Comparison of ENCODE assay signal across 8 mouse cellular contexts in genomic region chr3:88832388-88832787, GRCm38 (mm10). TPM values are rescaled to one million over a fixed set of nuclear protein-coding genes. Genes with fewer than 3 reads are reported as not detected.
DNase-seq lines count a peak whose midpoint lies in the region; ATAC-seq and TF ChIP-seq lines count a peak whose summit lies in the region.
"Not testable (repeated sequence)": the region's sequence is repeated elsewhere in the genome, so short reads cannot be mapped to it uniquely, and the experiment has no call there.

No protein-coding gene starts in this region.

- H3K9ac ChIP-seq in embryonic facial prominence, embryonic 11.5 days (replicated peaks; ENCODE audit: low read length); intestine, embryonic 14.5 days (ENCODE audit: low read length): not testable (repeated sequence)

- not testable (repeated sequence) for TF ChIP-seq CTCF in thymus, adult 2 months (IDR thresholded peaks at IDR 0.05; ENCODE audit: borderline replicate concordance, control insufficient read depth, extremely low read depth, insufficient read depth, low read length, poor library complexity)

- peak; percentile 37; the same call in 1 of the 2 replicates for ATAC-seq in embryonic facial prominence, embryonic 11.5 days (replicated peaks; ENCODE audit: insufficient number of reproducible peaks, low FRiP score, low TSS enrichment, low read depth)
- peak; percentile 23; the same call in 1 of the 2 replicates for ATAC-seq in intestine, embryonic 14.5 days (replicated peaks; ENCODE audit: low FRiP score, low TSS enrichment, low read depth)

- peak; percentile 54 for DNase-seq in adrenal gland, postnatal 14 days
- DNase-seq in embryonic facial prominence, embryonic 11.5 days (ENCODE audit: low spot score) = peak; percentile 75
- peak; percentile 41 for DNase-seq in gonadal fat pad, adult 2 months (ENCODE audit: low read depth)
- DNase-seq in intestine, embryonic 14.5 days (ENCODE audit: low spot score) = peak; percentile 63
- DNase-seq in left cerebral cortex, adult 18-20 months (ENCODE audit: low spot score in 2 of 2) = peak; percentile 58 to 75
- DNase-seq in lung, postnatal 10 days = peak; percentile 67
- DNase-seq in ovary, postnatal 14 days (ENCODE audit: low spot score) = peak; percentile 18
- peak; percentile 42 for DNase-seq in thymus, adult 2 months

- not testable (repeated sequence) for H3K9me3 ChIP-seq in embryonic facial prominence, embryonic 11.5 days (replicated peaks; ENCODE audit: control insufficient read depth, low read length); intestine, embryonic 14.5 days (ENCODE audit: control insufficient read depth, low read length)

- H3K4me3 ChIP-seq in embryonic facial prominence, embryonic 11.5 days (ENCODE audit: low read depth, low read length); intestine, embryonic 14.5 days (ENCODE audit: low read depth, low read length); thymus, adult 2 months (ENCODE audit: control insufficient read depth, insufficient read depth, low read length): not testable (repeated sequence)

- not testable (repeated sequence) for H3K4me2 ChIP-seq in embryonic facial prominence, embryonic 11.5 days (ENCODE audit: low read depth, low read length); intestine, embryonic 14.5 days (ENCODE audit: low read length)

- H3K4me1 ChIP-seq in embryonic facial prominence, embryonic 11.5 days (ENCODE audit: control insufficient read depth, insufficient read depth, low read length); intestine, embryonic 14.5 days (replicated peaks; ENCODE audit: control insufficient read depth, insufficient read depth, low read length); thymus, adult 2 months (replicated peaks; ENCODE audit: control insufficient read depth, insufficient read depth, low read length): not testable (repeated sequence)

- H3K36me3 ChIP-seq in embryonic facial prominence, embryonic 11.5 days (replicated peaks; ENCODE audit: control insufficient read depth, insufficient read depth, low read depth, low read length); intestine, embryonic 14.5 days (ENCODE audit: control insufficient read depth, insufficient read depth, low read length); thymus, adult 2 months (ENCODE audit: control insufficient read depth, insufficient read depth, low read length): not testable (repeated sequence)

- 2% methylated on average over 14 of the region's 14 CpGs for WGBS in embryonic facial prominence, embryonic 11.5 days
- 4% methylated on average over 13 of the region's 14 CpGs for WGBS in intestine, embryonic 14.5 days
- WGBS in thymus, adult 2 months = 4% methylated on average over 14 of the region's 14 CpGs

- not testable (repeated sequence) for TF ChIP-seq POLR2A in thymus, adult 2 months (IDR thresholded peaks at IDR 0.05; ENCODE audit: control insufficient read depth, extremely low read depth, insufficient read depth, low read length, poor library complexity)

- H3K27ac ChIP-seq in embryonic facial prominence, embryonic 11.5 days (replicated peaks; ENCODE audit: low read depth, low read length); intestine, embryonic 14.5 days (ENCODE audit: low read depth); thymus, adult 2 months (ENCODE audit: control insufficient read depth, insufficient read depth, low read length): not testable (repeated sequence)

- not testable (repeated sequence) for H3K27me3 ChIP-seq in embryonic facial prominence, embryonic 11.5 days (ENCODE audit: control insufficient read depth, insufficient read depth, low read length); intestine, embryonic 14.5 days (replicated peaks; ENCODE audit: control insufficient read depth, insufficient read depth, low read length); thymus, adult 2 months (ENCODE audit: control insufficient read depth, insufficient read depth, low read length)

RNA-seq across cellular contexts. Expression of gene Gon4l, which starts 2.6 kb away (rescaled TPM):
- 25.0 and 28.4 TPM in 2 replicates for total RNA-seq in adrenal gland, postnatal 14 days (2021)
- polyA plus RNA-seq in embryonic facial prominence, embryonic 11.5 days (2014; fragmentation: Nextera tagmentation; extraction: Ambion mirVana) = 13.6 and 14.2 TPM in 2 replicates
- 13.3 and 14.3 TPM in 2 replicates for polyA plus RNA-seq in gonadal fat pad, adult 2 months (2012; rRNA removed)
- 14.7 and 14.8 TPM in 2 replicates for polyA plus RNA-seq in intestine, embryonic 14.5 days (2014; fragmentation: Nextera tagmentation; extraction: Ambion mirVana)
- total RNA-seq in left cerebral cortex, adult 18-20 months (2021) = 10 to 100 TPM; 44.1 to 46.0 TPM
- polyA plus RNA-seq in thymus, adult 2 months (2012; rRNA removed) = 25.1 and 26.5 TPM in 2 replicates

RNA-seq across cellular contexts. Expression of gene Syt11, which starts 57.4 kb away (rescaled TPM):
- 7.5 and 15.1 TPM in 2 replicates for total RNA-seq in adrenal gland, postnatal 14 days (2021)
- polyA plus RNA-seq in embryonic facial prominence, embryonic 11.5 days (2014; fragmentation: Nextera tagmentation; extraction: Ambion mirVana) = 51.5 and 59.1 TPM in 2 replicates
- polyA plus RNA-seq in gonadal fat pad, adult 2 months (2012; rRNA removed) = 5.6 and 7.2 TPM in 2 replicates
- polyA plus RNA-seq in intestine, embryonic 14.5 days (2014; fragmentation: Nextera tagmentation; extraction: Ambion mirVana) = 28.6 and 29.7 TPM in 2 replicates
- total RNA-seq in left cerebral cortex, adult 18-20 months (2021) = 100 to 1,000 TPM; 511 to 528 TPM
- 3.2 and 3.5 TPM in 2 replicates for polyA plus RNA-seq in thymus, adult 2 months (2012; rRNA removed)

Comparison
In these comparisons a context has a peak if more than half of its experiments do, and no peak if none do; other contexts are left out.
1. DNase-seq: peak in every context shown above with its lines; median percentile 75 in embryonic facial prominence, embryonic 11.5 days; 67 in lung, postnatal 10 days; 66 in left cerebral cortex, adult 18-20 months; 63 in intestine, embryonic 14.5 days; 54 in adrenal gland, postnatal 14 days; 42 in thymus, adult 2 months; 41 in gonadal fat pad, adult 2 months; 18 in ovary, postnatal 14 days.